Mouse (Mus musculus) CH12.LX (cell line): ENCODE results near the gene Slc17a9.

Source experiments
- CTCF ChIP-seq, 2 experiments: IDR thresholded peaks in 1 of 2; conservative IDR thresholded peaks in 1 of 2; 2 replicates each; pipeline ENCODE4 v1.5.1; 2011 to 2012; ENCODE audit warnings: low read depth in 2 of 2, low read length in 2 of 2, improper control_type of control experiment in 1 of 2, inconsistent platforms in 1 of 2, mild to moderate bottlenecking in 1 of 2, moderate library complexity in 1 of 2
- EP300 ChIP-seq: IDR thresholded peaks from 2 replicates; pipeline ENCODE4 v1.6.1; 2011; ENCODE audit warnings: low read length, improper control_type of control experiment
- JUND ChIP-seq: conservative IDR thresholded peaks from 2 replicates; pipeline ENCODE4 v1.6.1; 2011; ENCODE audit warnings: low read depth, low read length, improper control_type of control experiment
- MAZ ChIP-seq: IDR thresholded peaks from 2 replicates; pipeline ENCODE4 v1.6.1; 2012; ENCODE audit warnings: low read depth, mild to moderate bottlenecking, inconsistent platforms, low read length, improper control_type of control experiment, moderate library complexity
- POLR2A ChIP-seq: IDR thresholded peaks from 2 replicates; pipeline ENCODE4 v1.6.1; 2011; ENCODE audit warnings: low read depth, mild to moderate bottlenecking, improper control_type of control experiment, low read length
- SIN3A ChIP-seq: IDR thresholded peaks from 2 replicates; pipeline ENCODE4 v1.6.1; 2012; ENCODE audit warnings: low read length, improper control_type of control experiment, inconsistent platforms
- USF1 ChIP-seq: IDR thresholded peaks from 2 replicates; pipeline ENCODE4 v1.6.1; 2014; ENCODE audit warnings: low read depth, mild to moderate bottlenecking, inconsistent platforms, low read length, improper control_type of control experiment
- ZC3H11A ChIP-seq: IDR thresholded peaks from 2 replicates; pipeline ENCODE4 v1.6.1; 2012; ENCODE audit warnings: low read depth, mild to moderate bottlenecking, inconsistent platforms, low read length, improper control_type of control experiment
- ZNF384 ChIP-seq: IDR thresholded peaks from 2 replicates; pipeline ENCODE4 v1.6.1; 2012; ENCODE audit warnings: low read depth, low read length, improper control_type of control experiment, inconsistent platforms

DNA sequence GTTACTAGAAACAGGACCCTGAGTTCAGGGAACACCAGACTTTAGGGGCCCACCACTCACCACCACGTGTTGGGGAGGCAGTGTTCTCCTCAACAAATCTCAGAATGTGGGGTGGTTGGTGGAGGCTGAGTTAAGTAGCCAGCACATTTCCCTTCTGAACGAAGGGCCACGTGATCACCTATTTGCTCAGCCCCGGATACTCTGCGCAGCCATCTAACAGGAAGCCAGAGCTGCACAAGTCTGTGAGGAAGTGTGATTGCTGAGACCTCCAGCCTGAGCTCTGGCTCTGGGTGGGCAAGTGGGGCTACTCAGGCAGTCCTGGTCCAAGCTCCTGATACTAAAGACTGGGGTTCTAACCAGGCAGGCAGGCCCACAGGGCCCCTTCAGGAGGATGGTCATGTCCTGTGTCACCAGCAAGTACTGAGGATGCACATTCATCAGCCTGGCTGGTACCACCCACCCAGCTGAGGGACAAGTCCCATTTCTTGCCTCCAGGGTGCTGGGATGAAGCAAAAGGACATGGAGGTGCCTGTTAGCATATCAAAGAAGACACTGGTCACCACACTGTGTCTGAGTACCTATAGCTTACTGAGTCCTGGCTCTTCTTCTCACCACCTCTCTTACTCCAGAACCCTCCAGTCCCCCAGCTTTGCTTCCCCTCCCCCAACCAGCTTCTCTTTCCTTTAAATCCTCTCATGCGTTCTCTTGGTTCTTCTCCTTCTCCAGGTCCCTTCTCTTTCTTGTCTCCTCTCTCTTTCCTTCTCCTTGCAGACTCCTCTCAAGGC is 1.8 kb downstream of the Slc17a9 start:
- TF ChIP-seq CTCF (conservative IDR thresholded peaks at IDR 0.05 in 1 of 2, IDR thresholded peaks at IDR 0.05 in 1 of 2; ENCODE audit: low read depth in 2 of 2, low read length in 2 of 2) (no peak), MAZ (0 out of 2 replicates have a peak, but pooled peaks have one; percentile 27), POLR2A (peak; percentile 81), JUND (no peak), USF1 (peak; percentile 94), EP300 (no peak), ZC3H11A (no peak), SIN3A (peak; percentile 56; the same call in 1 of the 2 replicates), ZNF384 (no peak)
